Mouse (Mus musculus): ENCODE data around the gene Dnm1l. TPM values are rescaled to one million over a fixed set of nuclear protein-coding genes. Genes with fewer than 3 reads are reported as not detected.

Gene Dnm1l
- total RNA-seq, 1 experiment, result 105 TPM

DNA sequence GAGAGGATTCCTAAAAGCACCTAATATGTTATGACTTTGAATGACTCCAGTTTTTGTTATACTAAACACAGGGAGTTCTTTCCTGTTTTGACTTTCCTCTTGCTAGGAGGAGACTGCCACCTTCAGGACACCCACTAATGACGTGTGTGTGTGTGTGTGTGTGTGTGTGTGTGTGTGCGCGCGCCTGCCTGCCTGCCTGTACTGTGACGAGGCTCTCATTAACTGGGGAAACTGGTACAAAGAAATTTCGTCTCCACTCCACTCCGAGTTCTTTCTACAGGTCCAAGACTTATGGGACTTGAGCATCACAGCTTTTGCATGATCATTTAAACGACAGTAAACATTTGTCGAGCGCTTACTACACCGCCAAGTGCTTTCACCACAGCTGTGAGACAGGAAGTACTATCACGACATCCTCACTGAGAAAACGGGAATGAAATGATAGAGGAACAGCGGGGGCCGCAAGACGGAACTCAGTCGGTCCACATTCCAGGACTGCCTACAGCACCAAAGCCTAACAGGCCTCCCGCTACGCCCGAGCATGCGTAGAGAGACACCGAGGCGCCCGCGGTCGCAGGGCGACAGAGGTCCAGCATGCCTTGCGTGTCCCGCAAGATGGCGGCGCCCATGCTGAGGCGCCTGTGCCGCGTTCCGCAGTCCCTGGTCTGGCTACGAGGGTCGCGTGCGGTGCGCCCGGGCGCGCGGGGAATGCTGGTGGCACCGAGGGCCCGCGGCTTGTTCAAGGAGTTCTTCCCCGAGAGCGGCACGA lies 56.2 kb downstream of the Dnm1l start, which contains the start of gene Yars2:
Gene Yars2, plus strand, starts transcription at position 597 of the 769 bp plus-strand sequence.
- no peaks in the 10 kb centered on the region for H3K9me3 ChIP-seq (ENCODE audit: control insufficient read depth, insufficient read depth, low read depth, low read length)
- H3K36me3 ChIP-seq (ENCODE audit: control insufficient read depth, insufficient read depth, low read length, poor library complexity, severe bottlenecking), result peaks cover 9% of the 10 kb centered on the region; the same call in 1 of the 2 replicates
- in situ Hi-C loops (cut with MboI; ENCODE audit: low sequenced_read_pairs in 2 of 2, unreplicated experiment in 2 of 2), result no loop called here
- peak within 1 kb of the TSS; percentile 83 for H3K27ac ChIP-seq (ENCODE audit: insufficient read depth, low read depth, low read length, poor library complexity, severe bottlenecking)
- H3K4me1 ChIP-seq (ENCODE audit: control insufficient read depth in 2 of 2, insufficient read depth in 2 of 2, low read length in 2 of 2, poor library complexity in 1 of 2), result peaks cover 2% of the 10 kb centered on the region in 2 experiments; a peak in 2 of 4 replicates
- TF ChIP-seq HCFC1 (IDR thresholded peaks at IDR 0.05; ENCODE audit: borderline replicate concordance, insufficient read depth, low read length), result peak; percentile 83
- no peak for TF ChIP-seq ZNF384 (IDR thresholded peaks at IDR 0.05; ENCODE audit: low read depth, low read length)
- 0 out of 2 replicates have a peak, but pooled peaks have one; percentile 22 for TF ChIP-seq ZC3H11A (IDR thresholded peaks at IDR 0.05; ENCODE audit: borderline replicate concordance, low read depth, low read length)
- peak within 1 kb of the TSS; percentile 99 for H3K9ac ChIP-seq (ENCODE audit: insufficient read depth, low read depth, low read length, poor library complexity, severe bottlenecking)
- peak within 1 kb of the TSS; percentile 80 to 83 for H3K4me3 ChIP-seq (ENCODE audit: insufficient read depth in 1 of 2, low read depth in 1 of 2, low read length in 2 of 2, poor library complexity in 1 of 2, severe bottlenecking in 1 of 2)
- DNase-seq (ENCODE audit: low read depth, low spot score), result peak; percentile 80

DNA sequence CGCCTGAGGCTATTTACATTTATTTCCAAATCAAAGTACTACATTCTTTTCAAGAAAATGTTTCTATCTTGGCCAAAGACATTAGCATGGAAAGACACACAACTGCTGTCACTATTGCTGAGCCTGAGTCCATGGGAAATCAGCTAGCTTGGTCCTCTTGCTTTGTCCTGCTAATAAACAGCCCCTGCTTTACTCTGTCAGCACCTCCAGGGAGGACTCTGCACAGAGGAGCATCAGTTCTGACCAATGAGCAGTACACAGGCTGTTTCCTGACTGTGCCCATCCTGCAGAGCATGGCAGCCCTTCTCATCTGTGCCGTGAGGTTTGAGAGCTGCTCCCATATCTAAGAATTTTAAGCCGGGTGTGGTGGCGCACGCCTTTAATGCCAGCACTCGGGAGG lies 85.0 kb downstream of the Dnm1l start:
- TF ChIP-seq CHD2 (IDR thresholded peaks at IDR 0.05; ENCODE audit: low read depth, low read length) (no peak), MAFK (IDR thresholded peaks at IDR 0.05; ENCODE audit: insufficient read depth, low read depth, low read length) (no peak), ZNF384 (IDR thresholded peaks at IDR 0.05; ENCODE audit: low read depth, low read length) (no peak), ZC3H11A (IDR thresholded peaks at IDR 0.05; ENCODE audit: borderline replicate concordance, low read depth, low read length) (no peak), HCFC1 (IDR thresholded peaks at IDR 0.05; ENCODE audit: borderline replicate concordance, insufficient read depth, low read length) (no peak)
- no peaks in the 10 kb centered on the region for H3K4me1 ChIP-seq (ENCODE audit: control insufficient read depth in 2 of 2, insufficient read depth in 2 of 2, low read length in 2 of 2, poor library complexity in 1 of 2)
- no peak overlapping the region for H3K4me3 ChIP-seq (ENCODE audit: insufficient read depth in 1 of 2, low read depth in 1 of 2, low read length in 2 of 2, poor library complexity in 1 of 2, severe bottlenecking in 1 of 2)
- H3K9ac ChIP-seq (ENCODE audit: insufficient read depth, low read depth, low read length, poor library complexity, severe bottlenecking), result no peak overlapping the region
- no peak overlapping the region for H3K27ac ChIP-seq (ENCODE audit: insufficient read depth, low read depth, low read length, poor library complexity, severe bottlenecking)
- in situ Hi-C loops (cut with MboI; ENCODE audit: low sequenced_read_pairs in 2 of 2, unreplicated experiment in 2 of 2), result no loop called here
- H3K9me3 ChIP-seq (ENCODE audit: control insufficient read depth, insufficient read depth, low read depth, low read length), result no peaks in the 10 kb centered on the region
- DNase-seq (ENCODE audit: low read depth, low spot score), result no peak
- H3K36me3 ChIP-seq (ENCODE audit: control insufficient read depth, insufficient read depth, low read length, poor library complexity, severe bottlenecking), result peaks cover 2% of the 10 kb centered on the region; the same call in 1 of the 2 replicates

DNA sequence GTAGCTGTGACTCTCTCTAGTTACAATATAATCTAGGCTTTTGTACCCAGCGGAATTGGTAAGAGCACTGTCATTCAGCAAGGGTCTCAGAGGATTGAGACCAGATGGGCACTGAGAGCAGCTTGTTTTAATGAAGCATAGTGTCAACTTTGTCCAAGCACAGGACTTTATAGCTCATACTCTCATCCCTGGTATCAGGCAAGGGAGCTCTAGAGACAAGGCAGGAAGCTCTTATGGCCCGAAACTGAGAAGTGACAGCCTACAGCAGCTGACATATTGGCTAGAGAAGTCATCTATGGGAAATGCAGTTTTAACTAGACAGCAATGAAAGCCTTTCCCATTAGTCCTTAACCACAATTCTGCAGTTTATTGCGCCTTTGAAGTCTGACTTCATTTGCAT lies 85.8 kb downstream of the Dnm1l start:
- no peaks in the 10 kb centered on the region for H3K9me3 ChIP-seq (ENCODE audit: control insufficient read depth, insufficient read depth, low read depth, low read length)
- in situ Hi-C loops (cut with MboI; ENCODE audit: low sequenced_read_pairs in 2 of 2, unreplicated experiment in 2 of 2), result no loop called here
- TF ChIP-seq MAFK (IDR thresholded peaks at IDR 0.05; ENCODE audit: insufficient read depth, low read depth, low read length), result no peak
- no peak for TF ChIP-seq ZNF384 (IDR thresholded peaks at IDR 0.05; ENCODE audit: low read depth, low read length)
- TF ChIP-seq ZC3H11A (IDR thresholded peaks at IDR 0.05; ENCODE audit: borderline replicate concordance, low read depth, low read length), result no peak
- no peak for TF ChIP-seq CHD2 (IDR thresholded peaks at IDR 0.05; ENCODE audit: low read depth, low read length)
- TF ChIP-seq HCFC1 (IDR thresholded peaks at IDR 0.05; ENCODE audit: borderline replicate concordance, insufficient read depth, low read length), result no peak
- H3K27ac ChIP-seq (ENCODE audit: insufficient read depth, low read depth, low read length, poor library complexity, severe bottlenecking), result no peak overlapping the region
- H3K4me1 ChIP-seq (ENCODE audit: control insufficient read depth in 2 of 2, insufficient read depth in 2 of 2, low read length in 2 of 2, poor library complexity in 1 of 2), result no peaks in the 10 kb centered on the region
- DNase-seq (ENCODE audit: low read depth, low spot score), result no peak
- H3K36me3 ChIP-seq (ENCODE audit: control insufficient read depth, insufficient read depth, low read length, poor library complexity, severe bottlenecking), result peaks cover 2% of the 10 kb centered on the region; the same call in 1 of the 2 replicates
- no peak overlapping the region for H3K9ac ChIP-seq (ENCODE audit: insufficient read depth, low read depth, low read length, poor library complexity, severe bottlenecking)
- no peak overlapping the region for H3K4me3 ChIP-seq (ENCODE audit: insufficient read depth in 1 of 2, low read depth in 1 of 2, low read length in 2 of 2, poor library complexity in 1 of 2, severe bottlenecking in 1 of 2)

DNA sequence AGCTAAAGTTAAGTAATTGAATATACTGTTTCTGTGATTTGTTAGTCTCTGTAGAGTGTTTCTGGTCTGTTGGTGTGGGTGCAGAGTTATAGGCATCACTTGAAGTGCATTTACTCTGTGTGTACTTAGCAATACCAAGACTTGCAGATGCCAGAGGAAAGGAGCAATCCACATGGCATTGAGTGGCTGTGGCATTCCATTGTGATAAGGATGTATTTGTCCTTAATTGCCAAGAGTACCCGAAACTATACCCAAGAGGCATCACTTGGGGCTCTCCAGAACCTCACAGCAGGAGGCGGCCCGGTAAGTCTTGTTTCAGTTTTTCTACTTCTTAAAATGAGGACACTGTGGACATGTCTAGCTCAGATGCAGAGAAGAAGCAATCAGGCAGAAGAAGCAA lies 96.3 kb downstream of the Dnm1l start:
- H3K27ac ChIP-seq (ENCODE audit: insufficient read depth, low read depth, low read length, poor library complexity, severe bottlenecking), result no peak overlapping the region
- in situ Hi-C loops (cut with MboI; ENCODE audit: low sequenced_read_pairs in 2 of 2, unreplicated experiment in 2 of 2), result no loop called here
- peaks cover 4% of the 10 kb centered on the region; the same call in 1 of the 2 replicates for H3K36me3 ChIP-seq (ENCODE audit: control insufficient read depth, insufficient read depth, low read length, poor library complexity, severe bottlenecking)
- no peak for DNase-seq (ENCODE audit: low read depth, low spot score)
- no peak overlapping the region for H3K9ac ChIP-seq (ENCODE audit: insufficient read depth, low read depth, low read length, poor library complexity, severe bottlenecking)
- H3K4me1 ChIP-seq (ENCODE audit: control insufficient read depth in 2 of 2, insufficient read depth in 2 of 2, low read length in 2 of 2, poor library complexity in 1 of 2), result no peaks in the 10 kb centered on the region
- TF ChIP-seq CHD2 (IDR thresholded peaks at IDR 0.05; ENCODE audit: low read depth, low read length) (no peak), HCFC1 (IDR thresholded peaks at IDR 0.05; ENCODE audit: borderline replicate concordance, insufficient read depth, low read length) (no peak), ZC3H11A (IDR thresholded peaks at IDR 0.05; ENCODE audit: borderline replicate concordance, low read depth, low read length) (no peak), MAFK (IDR thresholded peaks at IDR 0.05; ENCODE audit: insufficient read depth, low read depth, low read length) (no peak), ZNF384 (IDR thresholded peaks at IDR 0.05; ENCODE audit: low read depth, low read length) (no peak)
- no peak overlapping the region for H3K4me3 ChIP-seq (ENCODE audit: insufficient read depth in 1 of 2, low read depth in 1 of 2, low read length in 2 of 2, poor library complexity in 1 of 2, severe bottlenecking in 1 of 2)
- no peaks in the 10 kb centered on the region for H3K9me3 ChIP-seq (ENCODE audit: control insufficient read depth, insufficient read depth, low read depth, low read length)

Other genes with a start within 250 kb of the Dnm1l start
- gene Pkp2, start 145.6 kb downstream of the Dnm1l start, total RNA-seq (2012; rRNA removed), result 55.8 and 57.7 TPM in 2 replicates
- gene Yars2, start 56.0 kb downstream of the Dnm1l start, total RNA-seq (2012; rRNA removed), result 68.6 and 95.9 TPM in 2 replicates
- gene Fgd4, start 241.6 kb upstream of the Dnm1l start, total RNA-seq (2012; rRNA removed), result 34.9 and 45.2 TPM in 2 replicates